Mouse (Mus musculus) midbrain, embryonic 10.5 days (tissue): ENCODE measurements at regions not wholly inside any gene's neighbourhood (a gene's known extent, or its start where the extent isn't known, plus 50 kb on each side); places are given as distances from the start of the nearest gene placed in this dataset. TPM values are rescaled to one million over a fixed set of nuclear protein-coding genes. Genes with fewer than 3 reads are reported as not detected.

Source experiments
- microRNA-seq: library from miRNA; unstranded; fragments of <30 nt; microRNA quantifications from one replicate; pipeline ENCODE4, GENCODE M21; 2017

Small RNAs in the stretch of these regions (microRNA-seq; reads per million reads assigned to microRNA genes)
- gene Mir6401: not detected
